Mouse (Mus musculus): ENCODE results near the gene Egfl8. TPM values are rescaled to one million over a fixed set of nuclear protein-coding genes. Genes with fewer than 3 reads are reported as not detected.

Egfl8 gene
- polyA plus RNA-seq, 1 experiment from 2014 or later = 6.1 TPM

DNA sequence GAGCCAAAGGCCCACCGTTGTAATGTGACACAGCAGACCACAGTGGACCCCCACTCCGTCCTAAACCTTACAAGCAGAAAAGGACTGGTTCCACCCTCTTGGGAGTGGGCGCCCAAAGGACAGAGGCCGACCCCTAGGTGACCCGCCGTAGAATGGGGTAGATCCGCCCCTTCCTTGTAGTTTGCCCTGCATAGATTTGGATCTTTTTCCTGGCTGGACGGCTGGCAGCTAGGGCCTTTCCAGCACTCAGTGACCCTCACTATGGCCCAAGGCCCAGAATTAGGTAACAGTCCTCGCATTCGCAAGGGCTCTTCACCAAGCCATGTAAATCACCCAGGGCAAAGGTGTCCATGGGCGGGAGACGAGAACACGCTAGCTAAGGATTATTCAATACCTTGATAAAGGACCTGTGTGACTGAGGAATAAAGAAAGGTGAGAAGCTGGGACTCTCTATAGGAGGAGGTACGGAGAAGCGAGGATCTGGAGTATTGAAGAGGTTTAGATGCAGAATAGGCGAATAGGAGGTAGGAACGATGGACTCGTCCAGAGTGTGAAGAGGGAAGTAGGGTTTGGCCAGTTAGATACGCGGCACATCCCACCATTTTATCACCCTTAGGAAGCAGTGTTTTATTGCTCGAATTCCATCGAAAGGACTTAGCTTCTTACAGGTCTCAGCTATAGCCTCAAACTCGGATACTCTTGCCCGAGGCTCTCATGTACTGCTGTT lies 11.1 kb downstream of the Egfl8 start:
- peaks cover 16% of the 10 kb centered on the region for H3K36me3 ChIP-seq
- H3K9ac ChIP-seq (replicated peaks) = peak overlapping the region; percentile 99
- peak overlapping the region; percentile 92 for H3K27ac ChIP-seq (replicated peaks)
- WGBS = 15% methylated on average over 24 of the region's 24 CpGs
- peak overlapping the region; percentile 93 for H3K4me3 ChIP-seq
- H3K4me2 ChIP-seq (replicated peaks) = peak overlapping the region; percentile 87
- H3K9me3 ChIP-seq = no peaks in the 10 kb centered on the region
- no peaks in the 10 kb centered on the region for H3K27me3 ChIP-seq
- no peak for ATAC-seq (replicated peaks)
- peaks cover 51% of the 10 kb centered on the region for H3K4me1 ChIP-seq

DNA sequence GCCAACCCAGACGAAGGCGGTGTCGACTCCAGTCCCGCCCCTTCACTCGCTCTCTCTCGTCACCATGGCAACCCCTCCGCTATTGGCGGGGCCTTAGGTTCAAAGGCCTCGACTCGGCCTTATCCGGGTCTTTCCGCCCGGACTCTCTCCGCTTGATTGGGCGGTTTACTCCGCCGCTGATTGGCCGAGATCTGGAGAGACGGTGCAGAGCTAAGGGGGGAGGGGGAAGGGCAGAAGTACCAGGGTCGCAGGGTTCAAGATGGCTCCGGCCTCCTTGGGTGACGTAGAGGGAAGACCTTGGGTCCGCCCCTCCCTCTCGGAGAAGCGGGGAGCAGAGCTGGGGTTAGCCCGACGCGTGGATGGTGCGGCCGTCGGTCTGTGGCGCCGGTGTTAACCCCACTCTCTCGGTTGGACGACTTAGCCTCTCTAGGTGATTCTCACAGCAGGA lies 11.7 kb downstream of the Egfl8 start, which contains the start of gene Agpat1:
TSS of gene Agpat1 (plus strand) at position 202 of the 448 bp plus-strand sequence.
- H3K9ac ChIP-seq (replicated peaks) = peak within 1 kb of the TSS; percentile 99
- no peaks in the 10 kb centered on the region for H3K27me3 ChIP-seq
- H3K4me3 ChIP-seq = peak within 1 kb of the TSS; percentile 93
- peak; percentile 86 for ATAC-seq (replicated peaks)
- H3K4me1 ChIP-seq = peaks cover 51% of the 10 kb centered on the region
- H3K27ac ChIP-seq (replicated peaks) = peak within 1 kb of the TSS; percentile 92
- peaks cover 16% of the 10 kb centered on the region for H3K36me3 ChIP-seq
- no peaks in the 10 kb centered on the region for H3K9me3 ChIP-seq
- under 1% methylated on average over 35 of the region's 35 CpGs for WGBS
- peak within 1 kb of the TSS; percentile 87 for H3K4me2 ChIP-seq (replicated peaks)

DNA sequence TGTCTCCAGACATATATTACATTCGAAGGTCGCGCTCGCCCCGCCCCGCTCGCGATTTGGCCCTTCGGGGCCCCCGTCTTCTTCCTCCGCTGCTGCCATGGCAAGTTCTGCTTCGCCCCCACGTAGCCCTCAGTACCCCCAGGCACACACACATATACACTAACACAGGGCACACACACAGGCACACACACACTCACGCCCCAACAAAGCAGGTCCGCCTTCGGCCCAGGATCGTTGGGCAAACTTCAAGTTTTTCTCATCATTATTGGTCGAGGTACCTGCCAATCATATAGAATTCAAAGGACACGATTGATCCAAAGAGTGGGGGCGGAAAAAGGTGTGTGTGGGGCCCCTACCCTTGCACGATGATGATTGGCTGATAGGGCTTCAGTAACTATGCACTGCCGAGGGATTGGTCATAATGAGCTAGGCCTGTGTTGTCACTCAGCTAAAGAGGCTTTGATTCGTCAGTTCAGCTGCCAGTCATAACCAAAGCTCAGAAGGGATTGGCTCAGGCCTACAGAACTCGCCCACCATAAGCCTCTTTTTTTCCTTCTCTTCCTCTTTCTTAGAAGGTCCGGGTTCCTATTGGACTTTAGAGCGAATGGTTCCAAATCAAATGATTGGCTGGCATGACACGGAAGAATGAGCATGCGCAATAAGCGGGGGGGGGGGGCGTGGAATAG lies 12.3 kb downstream of the Egfl8 start, which contains the start of gene Rnf5:
TSS of gene Rnf5 (minus strand) at position 316 of the 686 bp plus-strand sequence.
- peaks cover 16% of the 10 kb centered on the region for H3K36me3 ChIP-seq
- WGBS = under 1% methylated on average over 30 of the region's 30 CpGs
- peak within 1 kb of the TSS; percentile 87 for H3K4me2 ChIP-seq (replicated peaks)
- no peaks in the 10 kb centered on the region for H3K9me3 ChIP-seq
- H3K9ac ChIP-seq (replicated peaks) = peak within 1 kb of the TSS; percentile 99
- H3K27ac ChIP-seq (replicated peaks) = peak within 1 kb of the TSS; percentile 92
- H3K27me3 ChIP-seq = no peaks in the 10 kb centered on the region
- peak within 1 kb of the TSS; percentile 93 for H3K4me3 ChIP-seq
- peak; percentile 96 for ATAC-seq (replicated peaks)
- H3K4me1 ChIP-seq = peaks cover 48% of the 10 kb centered on the region

DNA sequence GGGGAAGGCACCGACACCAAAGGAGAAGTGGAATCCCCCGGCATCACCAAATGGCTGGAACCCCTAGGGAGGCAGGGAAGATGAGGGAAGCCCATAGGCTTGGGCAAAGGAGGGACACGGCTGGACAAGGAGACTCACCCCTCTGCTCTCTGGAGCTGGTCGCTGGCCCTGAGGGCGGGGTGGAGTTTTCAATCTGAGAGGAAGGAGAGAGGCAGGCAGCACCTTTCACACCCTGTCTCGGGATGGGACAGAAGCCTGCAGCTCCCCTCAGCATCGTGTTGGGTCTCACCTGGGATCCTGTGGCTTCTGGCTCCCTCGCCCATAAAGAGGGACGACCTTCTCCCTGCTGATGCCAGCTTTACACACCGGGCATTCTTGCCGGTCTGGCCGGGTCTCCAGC lies 14.0 kb downstream of the Egfl8 start:
- Histone ChIP-seq H3K36me3 (peaks cover 16% of the 10 kb centered on the region), H3K27me3 (no peaks in the 10 kb centered on the region), H3K9ac (replicated peaks) (peak overlapping the region; percentile 83; the same call in 1 of the 2 replicates), H3K4me1 (peaks cover 31% of the 10 kb centered on the region), H3K9me3 (no peaks in the 10 kb centered on the region), H3K4me2 (replicated peaks) (peak overlapping the region; percentile 81; the same call in 1 of the 2 replicates), H3K4me3 (peak overlapping the region; percentile 93), H3K27ac (replicated peaks) (no peak overlapping the region)
- ATAC-seq (replicated peaks) = no peak
- 89% methylated on average over 12 of the region's 12 CpGs for WGBS

DNA sequence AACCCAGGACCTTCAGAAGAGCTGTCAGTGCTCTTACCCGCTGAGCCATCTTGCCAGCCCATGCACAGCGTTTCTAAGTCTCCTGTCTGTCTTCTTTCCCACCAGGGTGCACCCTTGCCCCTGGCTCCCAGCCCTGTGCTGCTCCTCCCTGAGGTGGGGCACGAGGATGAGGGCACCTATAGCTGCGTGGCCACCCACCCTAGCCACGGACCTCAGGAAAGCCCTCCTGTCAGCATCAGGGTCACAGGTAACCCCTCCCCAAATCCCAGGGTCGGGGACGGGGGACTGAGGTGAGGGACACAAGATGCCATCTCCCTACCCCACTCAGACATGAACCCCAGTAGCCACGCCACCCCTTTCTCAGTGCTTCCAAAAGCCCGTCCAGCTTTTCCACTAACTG lies 15.9 kb downstream of the Egfl8 start:
- Histone ChIP-seq H3K4me3 (no peak overlapping the region), H3K4me2 (replicated peaks) (no peak overlapping the region), H3K27me3 (no peaks in the 10 kb centered on the region), H3K36me3 (peaks cover 26% of the 10 kb centered on the region), H3K4me1 (peaks cover 29% of the 10 kb centered on the region), H3K9me3 (no peaks in the 10 kb centered on the region), H3K9ac (replicated peaks) (no peak overlapping the region), H3K27ac (replicated peaks) (no peak overlapping the region)
- ATAC-seq (replicated peaks) = no peak
- WGBS = 69% methylated on average over 9 of the region's 9 CpGs

DNA sequence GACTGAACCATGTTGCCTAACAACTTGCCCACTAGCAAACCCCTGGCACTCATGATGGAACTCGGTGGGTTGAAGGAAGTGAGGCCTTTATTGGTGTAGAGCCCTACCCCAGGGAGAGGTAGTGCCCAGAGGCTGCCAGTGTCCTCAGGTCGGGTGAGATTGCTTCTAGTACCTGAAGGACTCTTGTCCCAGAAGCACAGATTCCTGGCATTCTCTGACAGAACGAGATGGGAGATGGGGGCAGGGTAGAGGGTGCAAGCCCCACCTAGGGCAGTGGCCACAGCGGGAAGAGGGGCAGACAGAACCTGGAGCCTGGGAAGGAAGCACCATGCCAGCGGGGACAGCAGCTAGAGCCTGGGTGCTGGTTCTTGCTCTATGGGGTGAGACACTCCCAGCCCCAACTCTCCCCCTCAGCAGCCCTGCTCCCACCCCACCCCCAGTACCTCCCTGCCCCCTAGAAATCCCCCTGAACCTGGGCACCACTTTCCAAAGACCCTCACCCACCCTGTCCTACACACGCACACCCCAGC lies 18.1 kb downstream of the Egfl8 start, which contains the start of gene Ager:
TSS of gene Ager (plus strand) at position 297 of the 530 bp plus-strand sequence.
- Histone ChIP-seq H3K36me3 (peaks cover 28% of the 10 kb centered on the region), H3K27me3 (no peaks in the 10 kb centered on the region), H3K4me2 (replicated peaks) (no peak within 1 kb of the TSS), H3K9me3 (no peaks in the 10 kb centered on the region), H3K4me3 (no peak within 1 kb of the TSS), H3K27ac (replicated peaks) (no peak within 1 kb of the TSS), H3K9ac (replicated peaks) (peak within 1 kb of the TSS; percentile 24; the same call in 1 of the 2 replicates), H3K4me1 (peaks cover 42% of the 10 kb centered on the region)
- 23% methylated on average over 6 of the region's 6 CpGs for WGBS
- ATAC-seq (replicated peaks) = no peak

DNA sequence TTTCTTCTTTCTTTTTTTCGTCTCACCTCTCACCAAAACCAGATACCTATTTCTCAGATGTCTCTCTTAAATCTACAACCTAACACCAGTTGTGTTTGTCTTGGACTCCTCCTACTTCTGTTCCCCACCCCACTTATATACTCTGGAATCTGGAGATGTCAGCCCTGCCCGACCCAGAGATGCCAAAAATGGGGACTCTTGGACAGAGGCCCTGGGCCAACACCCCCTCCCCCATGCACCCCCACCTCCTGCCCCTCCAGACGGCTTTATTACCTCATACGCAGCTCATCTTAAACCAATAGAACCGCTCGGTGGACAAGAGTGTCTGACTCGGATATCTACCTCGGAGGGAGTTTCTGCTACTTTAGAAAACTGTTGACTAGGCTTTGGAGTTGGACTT lies 19.7 kb downstream of the Egfl8 start:
- 69% methylated on average over 8 of the region's 8 CpGs for WGBS
- Histone ChIP-seq H3K36me3 (peaks cover 22% of the 10 kb centered on the region), H3K27me3 (no peaks in the 10 kb centered on the region), H3K4me2 (replicated peaks) (no peak overlapping the region), H3K9ac (replicated peaks) (no peak overlapping the region), H3K27ac (replicated peaks) (no peak overlapping the region), H3K4me3 (no peak overlapping the region), H3K9me3 (no peaks in the 10 kb centered on the region), H3K4me1 (peaks cover 38% of the 10 kb centered on the region)
- ATAC-seq (replicated peaks) = no peak

DNA sequence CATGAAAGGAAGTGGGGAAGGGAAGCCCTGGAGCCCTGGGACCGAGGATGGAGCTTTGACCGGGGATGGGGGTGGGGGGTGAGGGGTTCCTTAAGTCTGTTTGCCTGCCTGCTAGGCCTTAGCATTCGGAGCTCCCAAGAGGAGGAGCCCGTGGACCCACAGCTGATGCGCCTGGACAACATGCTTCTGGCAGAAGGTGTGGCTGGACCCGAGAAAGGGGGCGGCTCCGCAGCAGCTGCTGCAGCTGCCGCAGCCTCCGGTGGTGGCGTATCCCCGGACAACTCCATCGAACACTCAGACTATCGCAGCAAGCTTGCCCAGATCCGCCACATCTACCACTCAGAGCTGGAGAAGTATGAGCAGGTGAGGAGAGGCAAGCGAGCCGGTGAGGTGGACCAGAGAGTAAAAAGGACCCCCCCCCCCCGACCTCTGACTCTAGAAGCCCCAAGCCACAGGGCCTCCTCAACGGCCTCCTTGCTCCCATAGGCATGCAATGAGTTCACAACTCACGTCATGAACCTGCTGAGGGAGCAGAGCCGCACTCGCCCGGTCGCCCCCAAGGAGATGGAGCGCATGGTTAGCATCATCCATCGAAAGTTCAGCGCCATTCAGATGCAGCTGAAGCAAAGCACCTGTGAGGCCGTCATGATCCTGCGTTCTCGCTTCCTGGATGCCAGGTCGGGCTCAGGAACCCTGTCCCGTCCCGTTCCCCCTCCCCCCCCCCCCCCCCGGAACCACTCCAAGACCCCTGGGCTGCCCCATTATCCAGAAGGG lies 21.8 kb downstream of the Egfl8 start:
- Histone ChIP-seq H3K27me3 (no peaks in the 10 kb centered on the region), H3K36me3 (peaks cover 12% of the 10 kb centered on the region), H3K4me3 (peak overlapping the region; percentile 81), H3K4me1 (peaks cover 45% of the 10 kb centered on the region), H3K9me3 (no peaks in the 10 kb centered on the region), H3K9ac (replicated peaks) (peak overlapping the region; percentile 96), H3K4me2 (replicated peaks) (peak overlapping the region; percentile 86), H3K27ac (replicated peaks) (peak overlapping the region; percentile 97)
- WGBS = 43% methylated on average over 34 of the region's 34 CpGs
- ATAC-seq (replicated peaks) = no peak

DNA sequence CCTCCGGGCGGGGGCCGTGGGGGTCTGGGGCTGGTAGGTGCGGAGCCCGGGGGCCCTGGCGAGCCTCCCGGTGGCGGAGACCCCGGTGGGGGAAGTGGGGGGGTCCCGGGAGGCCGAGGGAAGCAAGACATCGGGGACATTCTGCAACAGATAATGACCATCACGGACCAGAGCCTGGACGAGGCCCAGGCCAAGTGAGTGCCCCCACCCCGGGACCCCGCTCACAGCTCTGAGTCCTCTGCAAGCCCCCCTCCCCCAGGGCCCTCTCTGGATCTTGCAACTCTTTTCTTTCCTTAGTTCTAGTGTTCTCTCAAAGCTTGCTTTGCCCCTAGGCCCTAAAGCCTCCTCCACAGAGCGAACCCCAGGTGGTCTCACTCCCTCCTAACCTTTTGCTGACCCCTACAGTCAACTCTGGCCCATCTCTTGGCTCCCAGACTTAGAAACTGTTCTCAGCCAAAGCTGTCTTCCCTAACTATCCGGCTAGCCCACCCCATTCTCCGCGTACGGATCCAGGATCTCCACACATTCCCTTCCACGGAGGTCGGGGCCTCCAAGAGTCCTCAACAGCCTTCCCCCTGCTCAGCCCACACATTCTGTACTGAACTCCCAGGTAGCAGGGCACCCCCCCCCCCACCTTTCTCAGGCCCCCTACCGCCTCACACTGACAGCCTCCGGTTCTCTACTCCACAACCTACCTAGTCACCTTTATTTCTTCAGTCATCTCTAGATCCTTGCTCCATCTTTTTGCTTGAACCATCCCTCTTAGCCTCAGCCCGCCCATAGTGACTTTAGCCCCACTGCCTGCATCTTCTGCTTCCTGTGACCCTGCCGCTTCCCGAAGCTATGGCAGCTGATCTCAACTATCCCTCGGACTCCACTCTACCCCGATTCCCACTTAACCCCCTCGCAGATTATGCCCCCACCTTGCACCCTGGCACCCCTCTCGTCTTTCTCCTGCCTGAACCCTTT lies 22.9 kb downstream of the Egfl8 start:
- Histone ChIP-seq H3K9me3 (no peaks in the 10 kb centered on the region), H3K9ac (replicated peaks) (peak overlapping the region; percentile 96), H3K4me2 (replicated peaks) (peak overlapping the region; percentile 86), H3K4me3 (peak overlapping the region; percentile 81), H3K36me3 (peaks cover 12% of the 10 kb centered on the region), H3K4me1 (peaks cover 54% of the 10 kb centered on the region), H3K27ac (replicated peaks) (peak overlapping the region; percentile 97), H3K27me3 (no peaks in the 10 kb centered on the region)
- peak; percentile 27; the same call in 1 of the 2 replicates for ATAC-seq (replicated peaks)
- under 1% methylated on average over 25 of the region's 32 CpGs for WGBS

DNA sequence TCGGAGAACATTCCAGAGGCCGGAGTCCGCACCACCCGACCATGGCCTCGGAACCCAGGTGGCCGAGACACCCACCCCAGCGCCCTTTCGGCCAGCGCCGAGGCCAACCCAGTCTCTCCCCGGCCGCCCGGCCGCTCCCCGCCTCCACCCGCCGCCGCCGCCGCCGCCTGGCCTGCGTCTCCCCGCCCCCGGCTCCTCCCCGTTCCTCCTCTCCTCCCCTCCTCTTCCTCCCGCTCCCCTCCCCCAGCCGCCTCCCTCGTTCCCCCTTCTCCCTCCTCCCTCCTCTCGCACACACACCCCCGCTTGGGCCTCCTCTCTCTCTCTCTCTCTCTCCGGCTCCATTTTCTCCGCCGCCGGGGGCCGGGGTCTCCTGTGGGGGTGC lies 23.8 kb downstream of the Egfl8 start:
- Histone ChIP-seq H3K36me3 (peaks cover 12% of the 10 kb centered on the region), H3K4me3 (peak overlapping the region; percentile 81), H3K27me3 (no peaks in the 10 kb centered on the region), H3K9ac (replicated peaks) (peak overlapping the region; percentile 96), H3K4me1 (peaks cover 56% of the 10 kb centered on the region), H3K4me2 (replicated peaks) (peak overlapping the region; percentile 86), H3K27ac (replicated peaks) (peak overlapping the region; percentile 97), H3K9me3 (no peaks in the 10 kb centered on the region)
- ATAC-seq (replicated peaks) = peak; percentile 36
- WGBS = under 1% methylated on average over 24 of the region's 35 CpGs

Data from forebrain, embryonic 15.5 days (tissue).